Mouse (Mus musculus) limb, embryonic 14.5 days (tissue): ENCODE results near the gene Rtl10. TPM values are rescaled to one million over a fixed set of nuclear protein-coding genes. Genes with fewer than 3 reads are reported as not detected.

ENCODE experiments used
- ATAC-seq: fragments of 200-750 bp; cut with Nextera tagmentation; 2 replicates; pipeline ENCODE4 v1.8.0; 2017; ENCODE audit warnings: low read depth, moderate number of reproducible peaks, moderate TSS enrichment; ENCODE audit not compliant: low FRiP score
- DNase-seq: peaks from one replicate; pipeline ENCODE4 v3.0.0-alpha.2; 2015; ENCODE audit warnings: low spot score
- H3K27ac ChIP-seq: fragments of 300-500 bp; sonication (generic); replicated peaks from 2 replicates; pipeline ENCODE4 v1.5.1; 2014; ENCODE audit warnings: low read depth, mild to moderate bottlenecking, low read length, moderate library complexity, mixed read lengths
- H3K27me3 ChIP-seq: fragments of 300-500 bp; sonication (generic); 2 replicates; pipeline ENCODE4 v1.6.1; 2014; ENCODE audit warnings: low read length, mixed read lengths; ENCODE audit not compliant: control insufficient read depth, insufficient read depth
- H3K36me3 ChIP-seq: fragments of 300-500 bp; sonication (generic); 2 replicates; pipeline ENCODE4 v1.6.1; 2014; ENCODE audit warnings: mild to moderate bottlenecking, low read length, moderate library complexity, mixed read lengths; ENCODE audit not compliant: control insufficient read depth, insufficient read depth
- H3K4me1 ChIP-seq: fragments of 300-500 bp; sonication (generic); 2 replicates; pipeline ENCODE4 v1.6.1; 2014; ENCODE audit warnings: antibody characterized with exemption, low read length, mixed read lengths; ENCODE audit not compliant: control insufficient read depth, insufficient read depth
- H3K4me2 ChIP-seq: fragments of 300-500 bp; sonication (generic); replicated peaks from 2 replicates; pipeline ENCODE4 v1.6.1; 2014; ENCODE audit warnings: low read depth, mild to moderate bottlenecking, low read length, moderate library complexity; ENCODE audit not compliant: severe bottlenecking
- H3K4me3 ChIP-seq: fragments of 300-500 bp; sonication (generic); replicated peaks from 2 replicates; pipeline ENCODE4 v1.5.1; 2014; ENCODE audit warnings: low read length
- H3K9ac ChIP-seq: fragments of 300-500 bp; sonication (generic); 2 replicates; pipeline ENCODE4 v1.6.1; 2014; ENCODE audit warnings: mild to moderate bottlenecking, low read depth, low read length, moderate library complexity; ENCODE audit not compliant: severe bottlenecking
- H3K9me3 ChIP-seq: fragments of 300-500 bp; sonication (generic); 2 replicates; pipeline ENCODE4 v1.6.1; 2016; ENCODE audit warnings: low read length; ENCODE audit not compliant: control insufficient read depth
- POLR2A ChIP-seq: fragments of 200-500 bp; IDR thresholded peaks from 2 replicates; pipeline ENCODE4 v1.8.0; 2012; ENCODE audit warnings: inconsistent platforms, mild to moderate bottlenecking, moderate library complexity, borderline replicate concordance; ENCODE audit not compliant: insufficient read depth, insufficient read length; ENCODE audit errors: extremely low read depth
- WGBS: fragments of 180-500 bp; shearing (Covaris S2); extraction: QIAGEN DNeasy Blood & Tissue Kit; methylation state at CpG from one replicate; pipeline ENCODE4 v1.1.7; 2014; 5-methylcytosine and 5-hydroxymethylcytosine counted together
- polyA plus RNA-seq, 2 experiments: library from polyadenylated mRNA; depleted of rRNA in 1 of 2; stranded (reverse) in 1 of 2; unstranded in 1 of 2; fragments of >200 nt; fragmentation: Nextera tagmentation in 1 of 2; extraction: Ambion mirVana in 1 of 2; gene quantifications; 2 replicates each; pipeline versions ENCODE4 v1.2.1 to v1.2.3; 2012 to 2014

Rtl10 gene
- polyA plus RNA-seq, 2 experiments: 4.3 to 16.6 TPM

GRCm38 (mm10) chr16:18501531-18501930 lies 2.8 kb downstream of the Rtl10 start:
- Histone ChIP-seq H3K4me2 (no peak overlapping the region), H3K27me3 (no peaks in the 10 kb centered on the region), H3K4me1 (peaks cover 15% of the 10 kb centered on the region), H3K9me3 (no peaks in the 10 kb centered on the region), H3K36me3 (peaks cover 23% of the 10 kb centered on the region), H3K9ac (no peak overlapping the region), H3K27ac (no peak overlapping the region), H3K4me3 (no peak overlapping the region)
- DNase-seq (no peak), ATAC-seq (no peak)
- no peak for TF ChIP-seq POLR2A
- 96% methylated on average over 6 of the region's 6 CpGs for WGBS

- Histone ChIP-seq H3K27me3 (no peaks in the 10 kb centered on the region), H3K4me2 (no peak overlapping the region), H3K9ac (no peak overlapping the region), H3K9me3 (no peaks in the 10 kb centered on the region), H3K4me3 (no peak overlapping the region), H3K36me3 (peaks cover 23% of the 10 kb centered on the region), H3K4me1 (peaks cover 15% of the 10 kb centered on the region), H3K27ac (no peak overlapping the region)
- DNase-seq: no peak
- WGBS: 85% methylated on average over 14 of the region's 14 CpGs
- no peak for ATAC-seq
- no peak for TF ChIP-seq POLR2A
Measured at GRCm38 (mm10) chr16:18503566-18504342, 5.1 kb downstream of the Rtl10 start.

GRCm38 (mm10) chr16:18506524-18507199 lies 8.0 kb downstream of the Rtl10 start:
- 0 out of 2 replicates have a peak overlapping the region, but pooled peaks have one; percentile 19 for H3K27ac ChIP-seq
- H3K4me3 ChIP-seq: no peak overlapping the region
- peaks cover 6% of the 10 kb centered on the region; the same call in 1 of the 2 replicates for H3K4me1 ChIP-seq
- TF ChIP-seq POLR2A: no peak
- no peak for ATAC-seq
- H3K9me3 ChIP-seq: no peaks in the 10 kb centered on the region
- no peak overlapping the region for H3K4me2 ChIP-seq
- DNase-seq: no peak
- H3K36me3 ChIP-seq: peaks cover 13% of the 10 kb centered on the region
- H3K9ac ChIP-seq: no peak overlapping the region
- H3K27me3 ChIP-seq: no peaks in the 10 kb centered on the region
- 90% methylated on average over 3 of the region's 3 CpGs for WGBS

- Histone ChIP-seq H3K27ac (0 out of 2 replicates have a peak overlapping the region, but pooled peaks have one; percentile 19), H3K4me1 (peaks cover 6% of the 10 kb centered on the region; the same call in 1 of the 2 replicates), H3K9me3 (no peaks in the 10 kb centered on the region), H3K4me3 (no peak overlapping the region), H3K4me2 (no peak overlapping the region), H3K36me3 (peaks cover 8% of the 10 kb centered on the region; the same call in 1 of the 2 replicates), H3K9ac (no peak overlapping the region), H3K27me3 (no peaks in the 10 kb centered on the region)
- no peak for TF ChIP-seq POLR2A
- 7% methylated on average over 1 of the region's 1 CpGs for WGBS
- DNase-seq (no peak), ATAC-seq (peak; percentile 37; the same call in 1 of the 2 replicates)
Measured at GRCm38 (mm10) chr16:18507200-18507549, 8.5 kb downstream of the Rtl10 start.

- 76% methylated on average over 5 of the region's 5 CpGs for WGBS
- Histone ChIP-seq H3K4me2 (no peak overlapping the region), H3K27me3 (no peaks in the 10 kb centered on the region), H3K4me1 (peaks cover 6% of the 10 kb centered on the region; the same call in 1 of the 2 replicates), H3K36me3 (no peaks in the 10 kb centered on the region), H3K9me3 (no peaks in the 10 kb centered on the region), H3K4me3 (no peak overlapping the region), H3K9ac (no peak overlapping the region), H3K27ac (no peak overlapping the region)
- DNase-seq: no peak
- ATAC-seq: no peak
- TF ChIP-seq POLR2A: no peak
Measured at GRCm38 (mm10) chr16:18511741-18512140, 13.0 kb downstream of the Rtl10 start.
